Mouse (Mus musculus): ENCODE data around the gene Lmtk3.

- TF ChIP-seq CTCF (IDR thresholded peaks at IDR 0.05; ENCODE audit: low read depth) (no peak), EP300 (IDR thresholded peaks at IDR 0.05; ENCODE audit: low read depth) (no peak)
Observed at GRCm38 (mm10) chr7:45755703-45756102, 27.8 kb upstream of the Lmtk3 start.
